Mouse (Mus musculus) liver, adult (tissue): ENCODE data around the gene Nfic.

Source experiments
- GATA4 ChIP-seq: IDR thresholded peaks from 2 replicates; pipeline ENCODE4 v1.6.1; 2014; ENCODE audit warnings: mild to moderate bottlenecking, low read length; ENCODE audit not compliant: insufficient replicate concordance

The Nfic gene

GRCm38 (mm10) chr10:81493601-81494220 lies 38.3 kb upstream of the Nfic start:
- no peak for TF ChIP-seq GATA4

- TF ChIP-seq GATA4: no peak
Observed at GRCm38 (mm10) chr10:81492606-81493240, 37.3 kb upstream of the Nfic start.

- no peak for TF ChIP-seq GATA4
Observed at GRCm38 (mm10) chr10:81491018-81491417, 35.6 kb upstream of the Nfic start.

GRCm38 (mm10) chr10:81489941-81490340 lies 34.5 kb upstream of the Nfic start:
- no peak for TF ChIP-seq GATA4

- TF ChIP-seq GATA4: no peak
Observed at GRCm38 (mm10) chr10:81488081-81488480, 32.6 kb upstream of the Nfic start.

- TF ChIP-seq GATA4: no peak
Observed at GRCm38 (mm10) chr10:81486496-81486895, 31.1 kb upstream of the Nfic start.

GRCm38 (mm10) chr10:81485479-81486018 lies 30.1 kb upstream of the Nfic start:
- TF ChIP-seq GATA4: no peak

- TF ChIP-seq GATA4: no peak
Observed at GRCm38 (mm10) chr10:81485060-81485449, 29.6 kb upstream of the Nfic start.

GRCm38 (mm10) chr10:81484441-81485059 lies 29.1 kb upstream of the Nfic start:
- TF ChIP-seq GATA4: no peak

GRCm38 (mm10) chr10:81483983-81484382 lies 28.5 kb upstream of the Nfic start:
- no peak for TF ChIP-seq GATA4

GRCm38 (mm10) chr10:81482533-81482889 lies 27.1 kb upstream of the Nfic start, which contains the start of gene Celf5:
Gene Celf5, minus strand, starts transcription at chr10:81482709.
- no peak for TF ChIP-seq GATA4

GRCm38 (mm10) chr10:81481605-81482532 lies 26.4 kb upstream of the Nfic start:
- TF ChIP-seq GATA4: no peak

GRCm38 (mm10) chr10:81474461-81474860 lies 19.0 kb upstream of the Nfic start:
- TF ChIP-seq GATA4: no peak

GRCm38 (mm10) chr10:81473003-81473451 lies 17.6 kb upstream of the Nfic start:
- no peak for TF ChIP-seq GATA4

GRCm38 (mm10) chr10:81472403-81473002 lies 17.1 kb upstream of the Nfic start:
- TF ChIP-seq GATA4: no peak
